Mouse (Mus musculus): ENCODE data around the gene Ninj2. TPM values are rescaled to one million over a fixed set of nuclear protein-coding genes. Genes with fewer than 3 reads are reported as not detected.

Ninj2 gene
- total RNA-seq, 1 experiment: 1.2 TPM

GRCm38 (mm10) chr6:120152739-120153696, 59.9 kb downstream of the Ninj2 start:
- H3K9me3 ChIP-seq (ENCODE audit: control insufficient read depth, insufficient read depth, low read depth, low read length): no peaks in the 10 kb centered on the region
- H3K36me3 ChIP-seq (ENCODE audit: control insufficient read depth, insufficient read depth, low read length, poor library complexity, severe bottlenecking): no peaks in the 10 kb centered on the region
- TF ChIP-seq ZC3H11A (IDR thresholded peaks at IDR 0.05; ENCODE audit: borderline replicate concordance, low read depth, low read length) (no peak), ZNF384 (IDR thresholded peaks at IDR 0.05; ENCODE audit: low read depth, low read length) (no peak), CHD2 (IDR thresholded peaks at IDR 0.05; ENCODE audit: low read depth, low read length) (no peak), HCFC1 (IDR thresholded peaks at IDR 0.05; ENCODE audit: borderline replicate concordance, insufficient read depth, low read length) (no peak), MAFK (IDR thresholded peaks at IDR 0.05; ENCODE audit: insufficient read depth, low read depth, low read length) (no peak)
- no peak overlapping the region for H3K27ac ChIP-seq (ENCODE audit: insufficient read depth, low read depth, low read length, poor library complexity, severe bottlenecking)
- H3K4me1 ChIP-seq (ENCODE audit: control insufficient read depth in 2 of 2, insufficient read depth in 2 of 2, low read length in 2 of 2, poor library complexity in 1 of 2): peaks cover 7 to 19% of the 10 kb centered on the region in 2 experiments; a peak in 3 of 4 replicates
- no peak overlapping the region for H3K4me3 ChIP-seq (ENCODE audit: insufficient read depth in 1 of 2, low read depth in 1 of 2, low read length in 2 of 2, poor library complexity in 1 of 2, severe bottlenecking in 1 of 2)
- H3K9ac ChIP-seq (ENCODE audit: insufficient read depth, low read depth, low read length, poor library complexity, severe bottlenecking): no peak overlapping the region
- no peak for DNase-seq (ENCODE audit: low read depth, low spot score)
- in situ Hi-C loops (cut with MboI; ENCODE audit: low sequenced_read_pairs in 2 of 2, unreplicated experiment in 2 of 2): no loop called here

- Histone ChIP-seq H3K9ac (ENCODE audit: insufficient read depth, low read depth, low read length, poor library complexity, severe bottlenecking) (no peak overlapping the region), H3K4me1 (ENCODE audit: control insufficient read depth in 2 of 2, insufficient read depth in 2 of 2, low read length in 2 of 2, poor library complexity in 1 of 2) (peaks cover 7 to 16% of the 10 kb centered on the region in 2 experiments; a peak in 3 of 4 replicates), H3K36me3 (ENCODE audit: control insufficient read depth, insufficient read depth, low read length, poor library complexity, severe bottlenecking) (no peaks in the 10 kb centered on the region), H3K9me3 (ENCODE audit: control insufficient read depth, insufficient read depth, low read depth, low read length) (no peaks in the 10 kb centered on the region), H3K4me3 (ENCODE audit: insufficient read depth in 1 of 2, low read depth in 1 of 2, low read length in 2 of 2, poor library complexity in 1 of 2, severe bottlenecking in 1 of 2) (no peak overlapping the region), H3K27ac (ENCODE audit: insufficient read depth, low read depth, low read length, poor library complexity, severe bottlenecking) (no peak overlapping the region)
- in situ Hi-C loops (cut with MboI; ENCODE audit: low sequenced_read_pairs in 2 of 2, unreplicated experiment in 2 of 2): no loop called here
- TF ChIP-seq CHD2 (IDR thresholded peaks at IDR 0.05; ENCODE audit: low read depth, low read length): no peak
- no peak for TF ChIP-seq MAFK (IDR thresholded peaks at IDR 0.05; ENCODE audit: insufficient read depth, low read depth, low read length)
- no peak for TF ChIP-seq ZC3H11A (IDR thresholded peaks at IDR 0.05; ENCODE audit: borderline replicate concordance, low read depth, low read length)
- TF ChIP-seq HCFC1 (IDR thresholded peaks at IDR 0.05; ENCODE audit: borderline replicate concordance, insufficient read depth, low read length): no peak
- no peak for TF ChIP-seq ZNF384 (IDR thresholded peaks at IDR 0.05; ENCODE audit: low read depth, low read length)
- no peak for DNase-seq (ENCODE audit: low read depth, low spot score)
Measured at GRCm38 (mm10) chr6:120154526-120155309, 61.6 kb downstream of the Ninj2 start.

GRCm38 (mm10) chr6:120155510-120155909, 62.4 kb downstream of the Ninj2 start:
- DNase-seq (ENCODE audit: low read depth, low spot score): no peak
- Histone ChIP-seq H3K36me3 (ENCODE audit: control insufficient read depth, insufficient read depth, low read length, poor library complexity, severe bottlenecking) (no peaks in the 10 kb centered on the region), H3K4me3 (ENCODE audit: insufficient read depth in 1 of 2, low read depth in 1 of 2, low read length in 2 of 2, poor library complexity in 1 of 2, severe bottlenecking in 1 of 2) (no peak overlapping the region), H3K27ac (ENCODE audit: insufficient read depth, low read depth, low read length, poor library complexity, severe bottlenecking) (no peak overlapping the region), H3K9me3 (ENCODE audit: control insufficient read depth, insufficient read depth, low read depth, low read length) (no peaks in the 10 kb centered on the region), H3K9ac (ENCODE audit: insufficient read depth, low read depth, low read length, poor library complexity, severe bottlenecking) (no peak overlapping the region), H3K4me1 (ENCODE audit: control insufficient read depth in 2 of 2, insufficient read depth in 2 of 2, low read length in 2 of 2, poor library complexity in 1 of 2) (peaks cover 4 to 8% of the 10 kb centered on the region in 2 experiments; a peak in 3 of 4 replicates)
- in situ Hi-C loops (cut with MboI; ENCODE audit: low sequenced_read_pairs in 2 of 2, unreplicated experiment in 2 of 2): no loop called here
- TF ChIP-seq CHD2 (IDR thresholded peaks at IDR 0.05; ENCODE audit: low read depth, low read length): no peak
- no peak for TF ChIP-seq MAFK (IDR thresholded peaks at IDR 0.05; ENCODE audit: insufficient read depth, low read depth, low read length)
- no peak for TF ChIP-seq ZC3H11A (IDR thresholded peaks at IDR 0.05; ENCODE audit: borderline replicate concordance, low read depth, low read length)
- no peak for TF ChIP-seq HCFC1 (IDR thresholded peaks at IDR 0.05; ENCODE audit: borderline replicate concordance, insufficient read depth, low read length)
- TF ChIP-seq ZNF384 (IDR thresholded peaks at IDR 0.05; ENCODE audit: low read depth, low read length): no peak

- Histone ChIP-seq H3K27ac (ENCODE audit: insufficient read depth, low read depth, low read length, poor library complexity, severe bottlenecking) (no peak overlapping the region), H3K36me3 (ENCODE audit: control insufficient read depth, insufficient read depth, low read length, poor library complexity, severe bottlenecking) (no peaks in the 10 kb centered on the region), H3K9me3 (ENCODE audit: control insufficient read depth, insufficient read depth, low read depth, low read length) (no peaks in the 10 kb centered on the region), H3K4me1 (ENCODE audit: control insufficient read depth in 2 of 2, insufficient read depth in 2 of 2, low read length in 2 of 2, poor library complexity in 1 of 2) (peaks cover 1 to 4% of the 10 kb centered on the region in 2 experiments; a peak in 1 of 4 replicates), H3K9ac (ENCODE audit: insufficient read depth, low read depth, low read length, poor library complexity, severe bottlenecking) (no peak overlapping the region), H3K4me3 (ENCODE audit: insufficient read depth in 1 of 2, low read depth in 1 of 2, low read length in 2 of 2, poor library complexity in 1 of 2, severe bottlenecking in 1 of 2) (no peak overlapping the region)
- no peak for DNase-seq (ENCODE audit: low read depth, low spot score)
- in situ Hi-C loops (cut with MboI; ENCODE audit: low sequenced_read_pairs in 2 of 2, unreplicated experiment in 2 of 2): no loop called here
- no peak for TF ChIP-seq CHD2 (IDR thresholded peaks at IDR 0.05; ENCODE audit: low read depth, low read length)
- no peak for TF ChIP-seq MAFK (IDR thresholded peaks at IDR 0.05; ENCODE audit: insufficient read depth, low read depth, low read length)
- no peak for TF ChIP-seq ZC3H11A (IDR thresholded peaks at IDR 0.05; ENCODE audit: borderline replicate concordance, low read depth, low read length)
- TF ChIP-seq HCFC1 (IDR thresholded peaks at IDR 0.05; ENCODE audit: borderline replicate concordance, insufficient read depth, low read length): no peak
- TF ChIP-seq ZNF384 (IDR thresholded peaks at IDR 0.05; ENCODE audit: low read depth, low read length): no peak
Measured at GRCm38 (mm10) chr6:120157479-120157878, 64.3 kb downstream of the Ninj2 start.

Measured in ES-E14 (cell line).